Mouse (Mus musculus) lung, postnatal 0 days (tissue): Measurements from ENCODE around the gene Fgl2.

Experiments used
- CTCF ChIP-seq: IDR thresholded peaks from 2 replicates; pipeline ENCODE4 v1.5.1; 2016; ENCODE audit warnings: antibody characterized with exemption, mild to moderate bottlenecking
- EP300 ChIP-seq: IDR thresholded peaks from 2 replicates; pipeline ENCODE4 v1.6.1; 2016; ENCODE audit warnings: antibody characterized with exemption, mild to moderate bottlenecking, control low read depth

DNA sequence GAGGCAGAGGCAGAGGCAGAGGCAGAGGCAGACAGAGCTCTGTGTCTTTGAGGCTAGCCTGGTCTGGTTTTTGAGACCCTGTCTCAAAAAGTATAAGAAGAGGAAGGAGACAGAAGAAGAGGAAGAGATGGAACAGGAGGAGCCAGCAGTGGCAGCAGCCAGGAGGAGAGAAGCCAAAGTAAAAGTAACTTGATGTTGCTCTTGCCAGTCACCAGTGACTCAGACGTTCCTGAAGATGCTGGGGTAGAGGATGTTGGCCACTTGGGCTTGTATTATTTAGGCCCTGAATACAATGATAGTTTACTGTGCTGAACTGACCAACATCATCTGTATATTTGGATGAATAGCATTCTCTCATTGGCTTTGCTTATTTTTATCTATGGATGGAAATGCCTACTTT is 43.9 kb upstream of the Fgl2 start:
- TF ChIP-seq CTCF (no peak), EP300 (no peak)
